Mouse (Mus musculus) ovary, postnatal 36 days (tissue): ENCODE measurements at regions not wholly inside any gene's neighbourhood (a gene's known extent, or its start where the extent isn't known, plus 50 kb on each side); places are given as distances from the start of the nearest gene placed in this dataset.

Experiments used
- DNase-seq: peaks from one replicate; pipeline ENCODE4 v3.0.0; 2022; ENCODE audit warnings: low spot score, mixed read lengths

- no peak for DNase-seq
Observed at GRCm38 (mm10) chr5:100246709-100247108, 87.1 kb upstream of the Tmem150c start.

- DNase-seq, result no peak
Observed at GRCm38 (mm10) chr5:100244811-100245210, 85.2 kb upstream of the Tmem150c start.

GRCm38 (mm10) chr5:100240876-100241275 lies 81.3 kb upstream of the Tmem150c start:
- DNase-seq, result peak; percentile 12

GRCm38 (mm10) chr5:100239632-100240031 lies 80.0 kb upstream of the Tmem150c start:
- DNase-seq, result no peak

- DNase-seq, result no peak
Observed at GRCm38 (mm10) chr5:100238287-100239036, 78.9 kb upstream of the Tmem150c start.

GRCm38 (mm10) chr5:100237674-100238278 lies 78.2 kb upstream of the Tmem150c start:
- DNase-seq, result no peak

GRCm38 (mm10) chr5:100236277-100236676 lies 76.7 kb upstream of the Tmem150c start:
- no peak for DNase-seq

GRCm38 (mm10) chr5:100232076-100232475 lies 72.5 kb upstream of the Tmem150c start:
- DNase-seq, result no peak

- no peak for DNase-seq
Observed at GRCm38 (mm10) chr5:100231574-100231973, 72.0 kb upstream of the Tmem150c start.

GRCm38 (mm10) chr5:100230038-100230437 lies 70.4 kb upstream of the Tmem150c start:
- DNase-seq, result no peak

GRCm38 (mm10) chr5:100227888-100228287 lies 68.3 kb upstream of the Tmem150c start:
- DNase-seq, result no peak

GRCm38 (mm10) chr5:100226571-100227235 lies 67.1 kb upstream of the Tmem150c start:
- DNase-seq, result no peak

- DNase-seq, result no peak
Observed at GRCm38 (mm10) chr5:100225491-100225890, 65.9 kb upstream of the Tmem150c start.

GRCm38 (mm10) chr5:100224773-100225363 lies 65.3 kb upstream of the Tmem150c start:
- DNase-seq, result no peak

- DNase-seq, result no peak
Observed at GRCm38 (mm10) chr5:100221005-100221583, 61.5 kb upstream of the Tmem150c start.

- DNase-seq, result no peak
Observed at GRCm38 (mm10) chr5:100220320-100220719, 60.7 kb upstream of the Tmem150c start.

GRCm38 (mm10) chr5:100218256-100218851 lies 58.7 kb upstream of the Tmem150c start:
- DNase-seq, result no peak

GRCm38 (mm10) chr5:100217178-100218035 lies 57.8 kb upstream of the Tmem150c start:
- DNase-seq, result no peak

- no peak for DNase-seq
Observed at GRCm38 (mm10) chr5:100213901-100214300, 54.3 kb upstream of the Tmem150c start.

- DNase-seq, result no peak
Observed at GRCm38 (mm10) chr5:100210708-100211107, 51.1 kb upstream of the Tmem150c start.
